Mouse (Mus musculus) right cerebral cortex, postnatal 36 days (tissue): ENCODE results near the gene Slc35e3.
"Not testable (repeated sequence)": the region's sequence is repeated elsewhere in the genome, so short reads cannot be mapped to it uniquely, and the experiment has no call there.

Experiments
- DNase-seq, 2 experiments: peaks; one replicate each; pipeline ENCODE4 v3.0.0; 2022; ENCODE audit warnings: low spot score in 2 of 2, mixed read lengths in 1 of 2

Gene Slc35e3

DNA sequence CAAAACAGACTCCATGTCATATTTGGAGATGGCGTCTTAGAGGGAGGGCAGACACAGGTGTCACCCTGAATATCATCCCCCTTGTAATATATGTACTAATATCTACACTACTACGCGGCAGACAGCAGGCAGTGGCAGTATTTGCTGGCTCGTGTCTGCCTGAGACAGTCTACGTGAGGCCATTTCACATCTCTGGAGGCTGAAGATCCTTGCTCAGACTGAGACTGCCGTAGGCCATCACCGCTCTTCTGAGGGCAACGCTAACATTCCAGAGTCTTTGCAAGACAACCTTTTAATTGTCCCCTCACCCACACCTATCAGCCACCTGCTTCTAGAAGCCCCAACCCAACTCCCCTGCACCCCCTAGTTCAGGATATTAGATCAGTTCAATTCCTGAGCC lies 32.7 kb downstream of the Slc35e3 start:
- DNase-seq, result no peak

DNA sequence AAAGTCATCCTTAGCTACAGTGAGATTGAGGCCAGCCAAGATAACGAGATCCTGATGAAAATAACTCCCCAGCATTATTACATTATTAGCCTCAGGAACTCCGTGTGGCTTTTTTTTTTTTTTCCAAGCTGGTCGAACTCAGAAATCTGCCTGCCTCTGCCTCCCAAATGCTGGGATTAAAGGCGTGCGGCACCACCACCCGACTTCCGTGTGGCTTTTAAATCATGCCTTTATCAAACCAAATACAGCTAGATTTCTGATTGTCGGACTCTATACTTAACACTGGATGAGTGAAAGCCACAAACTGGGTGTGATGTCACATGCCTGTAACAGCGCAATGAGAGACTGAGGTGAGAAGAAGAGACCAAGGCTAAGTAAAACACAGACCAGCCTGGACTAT lies 33.3 kb downstream of the Slc35e3 start:
- no peak for DNase-seq

DNA sequence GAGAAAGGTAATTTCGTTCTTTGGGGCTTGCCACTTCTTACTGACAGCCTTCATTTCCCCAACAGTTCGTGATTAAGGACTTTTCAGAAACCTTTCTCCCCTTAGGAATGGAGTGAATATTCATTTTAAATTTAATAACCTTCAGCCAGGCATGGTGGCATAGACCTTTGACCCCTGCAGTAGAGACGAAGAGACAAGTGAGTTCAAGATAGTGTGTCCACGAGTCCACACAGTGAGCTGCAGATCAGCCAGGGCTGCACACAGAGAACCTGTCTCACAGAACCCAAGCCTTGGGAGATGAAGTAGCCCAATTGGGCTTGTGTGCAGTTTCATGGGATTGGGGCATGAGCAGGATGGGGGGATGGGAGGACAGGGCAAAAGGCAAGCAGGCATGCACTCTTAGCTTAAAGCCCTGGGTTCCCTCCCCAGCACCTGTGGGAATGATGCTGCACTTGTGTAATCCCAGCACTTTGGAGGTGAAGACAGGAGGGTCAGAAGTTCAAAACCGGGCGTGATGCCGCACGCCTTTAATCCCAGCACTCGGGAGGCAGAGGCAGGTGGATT lies 33.9 kb downstream of the Slc35e3 start:
- DNase-seq, result no peak

DNA sequence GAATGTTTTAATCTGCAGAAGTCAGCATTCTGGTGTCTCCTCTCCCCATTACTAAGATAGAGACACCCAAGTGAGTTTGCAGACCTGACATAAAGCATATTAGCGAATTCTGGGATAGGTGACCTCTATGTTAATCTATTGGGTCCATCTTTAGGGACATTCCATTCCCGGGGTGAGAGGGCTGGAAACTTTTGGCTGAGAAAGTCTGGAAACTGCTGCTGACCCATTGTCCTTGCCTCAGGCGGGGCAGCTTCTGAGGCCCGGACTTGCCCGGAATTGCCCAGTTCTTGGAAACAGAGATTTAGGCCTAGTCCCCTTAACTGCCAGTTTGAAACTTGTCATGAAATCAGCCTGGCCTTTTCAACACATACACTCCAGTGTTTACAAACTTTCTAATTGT lies 34.8 kb downstream of the Slc35e3 start:
- no peak for DNase-seq

DNA sequence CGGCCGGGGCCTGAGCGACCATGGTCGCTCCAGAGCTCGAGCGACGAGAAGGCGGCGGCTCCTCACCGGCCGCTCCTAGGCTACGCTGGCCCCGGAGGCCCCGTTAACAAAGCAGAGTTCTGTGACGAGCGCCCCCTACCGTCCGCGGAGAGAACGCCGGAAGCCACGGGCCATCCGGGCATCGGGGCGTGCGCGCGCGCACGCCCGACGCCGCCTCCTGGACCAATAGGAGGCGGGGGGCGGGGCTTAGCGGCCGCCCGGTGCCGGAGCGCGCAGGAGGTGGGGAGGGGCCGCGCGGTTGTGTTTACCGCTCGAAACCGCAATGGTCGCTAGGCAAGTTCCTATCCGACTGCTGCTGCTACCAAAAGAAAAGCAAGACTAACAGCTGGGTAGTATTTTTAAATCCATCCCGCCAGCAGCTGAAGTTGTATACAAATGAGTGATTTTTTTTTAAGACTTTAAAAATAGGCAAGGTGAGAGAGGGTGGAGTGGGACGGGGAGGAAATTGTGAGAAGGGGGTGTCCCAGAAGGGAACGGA lies 35.5 kb downstream of the Slc35e3 start, which contains the start of gene Mdm2:
Gene Mdm2 (minus strand): TSS at position 155 of the 538 bp plus-strand sequence.
- DNase-seq, result peak; percentile 92 to 94

DNA sequence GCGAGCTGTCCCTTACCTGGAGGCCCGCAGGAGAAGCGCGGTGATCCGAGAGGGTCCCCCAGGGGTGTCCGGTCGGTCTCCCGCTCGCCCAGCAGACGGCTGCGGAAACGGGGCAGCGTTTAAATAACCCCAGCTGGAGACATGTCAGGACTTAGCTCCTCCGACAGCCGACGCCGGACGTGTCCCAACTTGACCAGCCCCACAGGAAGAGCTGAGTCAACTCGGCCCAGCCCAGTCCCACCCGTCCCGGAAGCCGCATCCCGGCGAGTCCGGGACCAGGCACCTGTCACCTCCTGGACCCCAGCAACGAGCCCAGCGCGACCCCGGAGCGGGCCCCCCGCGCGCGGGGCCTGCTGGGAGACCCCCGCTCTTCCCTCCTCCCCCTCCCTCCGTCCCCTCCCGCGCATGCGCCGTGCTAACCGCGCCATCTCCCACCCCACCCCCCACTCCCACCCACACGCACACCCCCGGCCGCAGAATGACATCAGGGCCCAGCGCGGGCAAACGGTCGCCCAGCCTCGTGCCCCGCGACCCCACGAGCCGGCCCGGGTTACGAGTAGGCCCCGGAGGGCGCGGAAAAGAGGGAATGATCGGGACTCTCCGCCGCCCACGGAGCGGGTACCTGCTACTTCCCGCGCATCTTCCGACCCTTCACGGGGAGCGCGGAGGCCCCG lies 36.1 kb downstream of the Slc35e3 start:
- peak; percentile 41 to 46 for DNase-seq

DNA sequence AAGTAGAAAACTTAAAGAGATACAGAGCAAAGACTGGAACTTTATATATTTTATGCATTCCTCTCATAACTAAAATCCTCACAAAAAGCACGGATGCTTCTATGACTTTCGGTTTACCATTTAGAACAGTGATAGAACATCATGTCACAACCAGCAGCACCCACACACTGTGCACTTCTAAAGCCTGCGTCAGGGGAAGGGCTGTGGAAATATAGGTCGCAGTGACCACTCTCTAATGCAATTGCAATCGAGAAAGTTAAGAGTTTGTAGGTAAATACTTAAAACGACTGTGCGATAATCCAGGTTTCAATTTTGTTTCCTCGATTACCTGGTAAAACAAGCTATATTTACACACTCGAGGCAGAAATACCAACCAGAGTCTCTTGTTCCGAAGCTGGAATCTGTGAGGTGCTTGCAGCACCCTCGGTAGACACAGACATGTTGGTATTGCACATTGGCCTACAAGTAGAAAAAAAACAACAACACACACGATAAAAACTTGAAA lies 36.8 kb downstream of the Slc35e3 start:
- no peak for DNase-seq

DNA sequence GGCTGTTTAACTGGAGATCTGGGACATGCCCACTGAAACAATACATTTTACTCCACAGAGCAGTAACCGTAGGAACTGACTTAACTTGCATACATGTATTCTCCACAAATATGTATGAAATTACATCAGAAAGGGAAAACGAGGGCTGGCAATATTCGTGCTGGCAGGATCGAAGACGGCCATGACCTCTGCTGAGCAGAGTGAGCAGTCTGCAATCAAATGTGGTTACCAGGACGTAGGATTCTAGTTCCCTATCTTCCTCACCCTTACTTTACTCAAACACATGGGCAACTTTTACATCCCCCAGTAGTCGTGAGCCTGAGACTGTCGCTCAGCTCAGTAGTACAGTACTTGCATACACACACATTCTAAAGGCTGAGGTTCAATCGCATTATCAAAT lies 37.3 kb downstream of the Slc35e3 start:
- DNase-seq, result no peak

DNA sequence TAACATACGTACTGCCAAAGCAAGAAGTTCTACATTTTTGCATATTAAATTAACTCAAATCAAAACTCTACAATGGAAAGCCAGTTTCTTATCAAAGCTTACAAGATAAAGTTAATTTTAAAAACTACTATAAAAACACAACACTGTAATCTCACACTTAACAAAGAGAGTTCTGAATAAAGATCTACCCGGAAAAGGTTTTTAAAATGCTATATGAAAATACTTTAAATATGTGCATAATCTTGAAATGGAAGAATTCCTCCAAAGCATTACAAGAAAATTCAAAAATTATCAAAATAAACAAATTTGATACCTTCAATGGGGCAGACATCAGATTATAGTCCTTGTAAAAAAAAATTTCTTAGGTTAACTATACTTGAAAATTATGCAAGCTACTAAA lies 37.8 kb downstream of the Slc35e3 start:
- no peak for DNase-seq

DNA sequence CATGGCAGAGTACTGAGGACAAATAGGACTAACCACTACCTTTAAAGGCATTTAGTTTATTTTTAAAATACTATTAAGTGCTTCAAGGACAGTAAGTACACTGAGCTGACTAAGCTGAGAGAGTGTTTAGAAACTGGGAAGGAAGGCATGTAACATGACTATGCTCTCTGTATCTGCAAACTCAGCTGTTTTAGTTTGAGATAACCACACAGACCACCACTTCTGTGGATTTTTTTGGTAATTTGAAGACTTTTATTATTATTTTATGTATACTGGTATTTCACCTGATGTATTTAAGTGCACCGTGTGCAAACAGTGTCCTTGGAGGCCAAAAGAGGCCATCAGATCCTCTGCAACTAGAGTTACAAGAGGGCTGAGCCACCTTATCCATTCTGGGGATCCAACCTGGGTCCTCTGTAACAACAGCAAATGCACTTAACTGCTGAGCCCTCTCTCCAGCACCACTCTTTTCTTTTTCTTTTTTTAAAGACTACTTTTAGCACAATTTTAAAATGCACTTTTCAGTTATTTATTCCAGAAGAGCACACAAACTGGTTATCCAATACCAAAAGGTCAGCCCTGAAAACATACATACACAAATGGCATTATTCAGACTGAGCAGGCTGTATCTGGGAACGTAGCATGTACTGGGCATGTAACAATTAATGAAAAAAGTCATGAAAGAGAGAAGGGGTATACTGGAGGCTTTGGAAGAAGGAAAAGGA lies 38.9 kb downstream of the Slc35e3 start:
- DNase-seq, result no peak

DNA sequence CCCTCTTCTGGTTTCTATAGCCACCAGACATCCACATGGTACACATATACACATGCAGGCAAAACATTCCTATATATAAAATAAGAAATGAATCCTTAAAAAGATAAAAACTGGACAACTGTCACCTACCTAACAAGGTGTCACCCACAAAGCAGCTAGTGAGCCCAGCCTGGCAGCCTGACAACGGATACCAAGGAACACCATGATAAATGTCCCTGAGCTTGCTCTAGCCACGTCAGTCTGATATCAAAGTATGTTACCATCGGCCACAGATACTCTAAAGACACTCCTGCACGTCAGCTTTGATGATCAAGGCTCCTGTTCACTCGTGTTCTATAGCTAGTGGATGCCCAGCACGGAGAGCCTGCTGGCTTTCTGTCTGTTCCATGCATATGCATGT lies 39.7 kb downstream of the Slc35e3 start:
- DNase-seq, result no peak

DNA sequence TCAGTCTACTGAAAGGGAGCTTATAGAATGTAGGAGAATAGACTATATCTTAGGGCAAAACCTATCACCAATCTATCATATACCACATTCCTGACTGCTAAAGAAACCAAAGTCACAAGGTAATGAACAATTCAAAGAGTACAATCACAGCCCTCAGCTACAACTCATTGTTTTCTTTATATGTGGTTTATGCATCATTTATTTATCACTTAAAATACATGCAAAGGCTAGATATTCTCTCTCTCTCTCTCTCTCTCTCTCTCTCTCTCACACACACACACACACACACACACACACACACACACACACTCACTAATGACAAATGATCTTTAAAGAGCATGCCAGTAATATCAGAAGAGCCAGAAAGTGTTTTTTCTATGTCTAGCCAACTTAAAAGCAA lies 40.4 kb downstream of the Slc35e3 start:
- no peak for DNase-seq

DNA sequence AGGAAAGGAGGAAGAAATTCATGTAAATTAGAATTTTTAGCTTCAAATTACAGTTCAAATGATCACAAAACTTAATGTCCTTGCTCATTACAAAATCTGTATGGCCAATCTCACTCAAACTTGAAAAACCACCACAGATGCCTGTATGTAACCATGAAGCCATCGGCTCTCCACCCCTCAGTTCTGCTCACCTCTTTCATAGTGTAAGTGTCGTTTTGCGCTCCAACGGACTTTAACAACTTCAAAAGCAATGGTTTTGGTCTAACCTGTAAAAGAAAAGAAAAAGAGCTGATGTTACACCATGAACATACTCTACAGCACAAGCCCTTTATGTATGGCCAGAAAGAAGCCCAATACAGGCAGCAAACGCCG lies 41.2 kb downstream of the Slc35e3 start:
- DNase-seq, result no peak

DNA sequence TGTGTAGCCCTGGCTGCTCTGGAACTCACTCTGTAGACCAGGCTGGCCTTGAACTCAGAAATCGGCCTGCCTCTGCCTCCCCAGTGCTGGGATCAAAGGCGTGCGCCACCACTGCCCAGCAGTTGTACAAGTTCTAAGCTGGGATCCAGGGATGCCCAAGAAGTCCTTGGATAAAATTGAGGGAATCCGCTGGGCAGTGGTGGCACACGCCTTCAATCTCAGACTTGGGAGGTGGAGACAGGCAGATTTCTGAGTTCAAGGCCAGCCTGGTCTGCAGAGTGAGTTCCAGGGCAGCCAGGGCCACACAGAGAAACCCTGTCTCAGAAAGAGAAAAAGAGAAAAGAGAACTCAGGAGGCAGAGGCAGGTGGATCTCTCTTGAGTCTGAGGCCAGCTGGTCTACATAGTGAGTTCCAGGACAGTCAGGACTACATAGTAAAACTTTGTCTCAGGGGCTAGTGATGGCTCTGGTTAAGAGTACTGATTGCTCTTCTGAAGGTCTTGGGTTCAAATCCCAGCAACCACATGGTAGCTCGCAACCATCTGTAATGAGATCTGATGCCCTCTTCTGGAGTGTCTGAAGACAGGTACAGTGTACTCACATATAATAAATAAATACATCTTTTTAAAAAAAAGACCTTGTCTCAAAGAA lies 41.7 kb downstream of the Slc35e3 start:
- DNase-seq, result not testable (repeated sequence)

DNA sequence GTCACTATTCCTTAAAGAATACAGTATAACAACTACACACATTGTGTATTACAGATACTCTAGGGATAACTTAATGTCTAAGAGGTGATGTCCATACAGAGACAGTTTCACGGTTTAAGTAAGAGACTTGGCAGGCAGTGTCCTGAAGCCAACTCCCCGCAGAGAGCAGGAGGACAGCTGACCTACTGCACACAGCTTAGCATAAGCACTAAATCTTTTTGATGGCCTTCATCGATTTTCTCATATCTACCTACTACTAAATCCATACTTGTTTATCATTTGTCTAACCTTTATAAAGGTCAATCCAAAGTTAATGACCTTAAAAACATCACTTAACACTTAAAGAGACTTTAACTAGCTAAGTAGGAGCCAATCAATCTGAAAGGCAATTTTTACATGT lies 42.7 kb downstream of the Slc35e3 start:
- no peak for DNase-seq

DNA sequence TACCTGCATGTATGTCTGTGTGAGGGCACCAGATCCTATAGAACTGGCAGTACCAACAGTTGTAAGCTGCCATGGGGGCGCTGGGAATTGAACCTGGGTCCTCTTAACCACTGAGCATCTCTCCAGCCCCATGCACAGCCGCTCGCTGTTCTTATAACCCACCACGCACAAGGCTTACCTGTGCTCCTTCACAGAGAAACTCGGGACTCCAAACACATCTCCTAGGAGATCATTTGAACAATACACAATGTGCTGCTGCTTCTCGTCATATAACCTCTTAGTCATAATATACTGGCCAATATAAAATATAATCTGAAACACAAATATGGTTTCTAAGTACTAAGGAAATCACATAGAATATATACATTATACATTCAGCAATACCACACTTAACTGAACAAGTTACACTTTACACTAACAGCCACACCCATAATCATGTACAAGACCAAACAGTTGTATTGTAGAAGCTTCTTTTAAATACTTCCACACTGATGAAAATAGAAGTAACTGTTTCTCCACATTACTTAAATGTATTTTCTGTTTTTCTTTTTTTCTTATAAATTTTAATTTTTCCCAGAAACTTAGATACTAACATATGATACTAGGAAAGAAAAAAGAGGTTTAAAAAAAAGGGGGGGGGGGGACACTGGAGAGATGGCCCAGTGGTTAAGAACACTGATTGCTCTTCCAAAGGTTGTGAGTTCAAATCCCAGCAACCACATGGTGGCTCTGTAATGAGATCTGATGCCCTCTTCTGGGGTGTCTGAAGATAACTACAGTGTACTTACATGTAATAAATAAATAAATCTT lies 43.9 kb downstream of the Slc35e3 start:
- DNase-seq, result no peak

DNA sequence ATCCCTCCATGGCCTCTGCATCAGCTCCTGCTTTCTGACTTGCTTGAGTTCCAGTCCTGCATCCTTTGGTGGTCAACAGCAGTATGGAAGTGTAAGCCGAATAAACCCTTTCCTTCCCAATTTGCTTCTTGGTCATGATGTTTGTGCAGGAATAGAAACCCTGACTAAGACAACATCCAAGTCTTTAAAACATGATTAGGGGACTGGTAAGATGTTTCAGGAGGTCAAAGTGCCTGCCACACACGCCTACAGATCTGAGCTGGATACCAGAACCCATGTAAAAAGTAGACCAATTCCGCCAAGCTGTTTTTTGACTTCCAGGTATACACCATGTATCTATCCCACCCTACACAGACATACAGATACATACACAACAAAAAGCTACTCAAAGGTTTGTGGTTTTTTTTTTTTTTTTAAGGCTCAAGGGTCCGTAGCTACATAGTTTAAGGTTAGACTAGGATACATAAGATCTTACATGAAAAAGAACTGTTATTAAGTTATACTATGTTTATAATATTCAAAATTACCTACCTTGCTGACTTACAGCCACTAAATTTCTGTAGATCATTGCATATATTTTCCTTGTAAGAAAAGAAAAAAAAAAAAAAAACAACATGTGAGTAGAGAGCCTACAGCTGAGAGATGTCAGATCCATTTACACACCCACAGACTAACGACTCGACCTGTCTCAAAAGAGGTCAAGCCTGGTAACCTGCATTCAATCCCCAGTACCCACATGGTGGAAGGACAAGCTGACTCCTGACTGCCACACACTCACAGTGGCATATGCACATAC lies 44.9 kb downstream of the Slc35e3 start:
- DNase-seq, result no peak

DNA sequence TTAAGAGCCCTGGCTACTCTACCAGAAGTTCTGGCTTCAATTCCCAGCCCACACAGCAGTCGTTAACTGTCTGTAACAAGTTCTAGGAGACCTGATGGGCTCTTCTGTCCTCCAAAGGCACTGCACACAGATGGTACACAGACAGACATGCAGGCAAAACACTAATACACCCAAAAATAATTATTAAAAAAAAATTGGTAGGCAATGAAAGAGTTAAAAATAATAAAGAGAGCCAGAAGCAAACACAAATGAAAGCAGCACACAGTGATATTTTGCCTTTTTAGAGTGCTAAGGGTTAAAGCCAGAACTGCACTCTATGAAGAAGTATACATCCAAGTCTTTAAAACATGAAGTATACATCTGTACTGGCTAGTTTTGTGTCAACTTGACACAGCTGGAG lies 45.7 kb downstream of the Slc35e3 start:
- no peak for DNase-seq

DNA sequence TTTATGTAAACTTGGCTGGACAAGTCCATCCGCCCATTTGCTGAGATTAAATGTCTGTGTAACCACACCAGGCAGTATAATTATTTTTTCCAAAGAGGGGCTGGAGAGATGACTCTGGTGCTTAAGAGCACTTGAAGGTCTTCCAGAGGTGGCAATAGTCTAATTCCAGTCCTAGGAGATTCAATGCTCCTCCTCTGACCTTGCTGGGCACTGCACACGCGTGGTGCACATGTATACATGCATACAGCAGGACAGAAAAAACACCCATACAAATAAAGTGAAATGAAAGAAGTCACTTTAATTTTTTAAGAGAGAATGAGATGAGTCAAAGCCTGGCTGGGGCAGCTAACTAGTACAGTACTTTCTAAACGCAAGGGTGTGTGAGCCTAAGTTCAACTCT lies 46.3 kb downstream of the Slc35e3 start:
- no peak for DNase-seq

DNA sequence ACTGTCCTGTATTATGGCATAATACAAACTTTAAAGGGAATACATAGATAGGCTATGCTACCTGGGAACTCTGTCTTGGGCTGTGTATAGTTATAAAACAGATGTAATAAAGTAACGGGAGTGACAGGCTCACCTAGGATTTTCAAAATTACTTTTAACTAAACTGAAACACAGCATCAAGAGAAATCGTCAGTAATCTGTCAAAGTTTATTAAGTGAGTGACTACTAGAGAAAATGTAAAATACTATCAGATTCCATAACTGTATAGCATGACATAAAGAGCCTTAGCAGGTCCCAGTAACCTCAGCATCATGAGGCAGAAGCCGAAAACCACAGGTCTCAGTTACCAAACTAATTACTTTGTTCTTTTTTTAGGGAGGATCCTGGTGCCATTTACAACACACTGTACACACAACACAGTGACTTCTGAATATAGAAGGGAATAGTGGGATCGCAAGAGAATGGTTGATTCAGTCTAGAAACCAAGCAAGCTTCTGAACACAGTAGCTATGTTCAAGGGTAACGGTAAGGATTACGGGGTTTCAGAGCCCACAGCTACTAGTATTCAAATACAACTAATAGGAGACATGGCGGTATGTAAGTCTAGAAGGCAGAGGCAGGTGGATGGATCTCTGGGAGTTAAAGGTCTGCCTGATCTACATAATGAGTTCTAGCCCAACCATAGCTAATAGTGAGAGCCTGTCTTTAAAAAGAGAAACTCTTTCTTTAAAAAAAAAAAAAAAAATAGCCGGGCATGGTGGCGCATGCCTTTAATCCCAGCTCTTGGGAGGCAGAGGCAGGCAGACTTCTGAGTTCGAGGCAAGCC lies 47.6 kb downstream of the Slc35e3 start:
- no peak for DNase-seq
